Mouse (Mus musculus) left cerebral cortex, postnatal 14 days (tissue): ENCODE measurements around the gene Ntrk3. TPM values are rescaled to one million over a fixed set of nuclear protein-coding genes. Genes with fewer than 3 reads are reported as not detected.

Source experiments
- DNase-seq, 2 experiments: peaks; one replicate each; pipeline ENCODE4 v3.0.0; 2021 to 2022; ENCODE audit warnings: low spot score in 2 of 2, mixed read lengths in 1 of 2
- intact Hi-C: fragments of 180-260 bp; cut with DNase I; formaldehyde crosslinking; loops from one replicate; pipeline ENCODE4 v1.15.1; 2025
- long read RNA-seq, 2 experiments: library from polyadenylated mRNA; stranded (forward); transcript quantifications; one replicate each; pipeline ENCODE4 v2.0.0; 2021
- total RNA-seq, 2 experiments: library from RNA; stranded (reverse); gene quantifications; 2 replicates each; pipeline ENCODE4 v1.2.3; 2021

Gene Ntrk3
- 100 to 1,000 TPM; 137 TPM for total RNA-seq
- long read RNA-seq, experiment 1, transcript Ntrk3-202 (14 exons, 3,977 nt), result major isoform, 8 of 33 reads
- long read RNA-seq, experiment 1, partial matches to known transcripts, result 18 of 33 reads
- long read RNA-seq, experiment 1, other reads (novel, unspliced or antisense), result 7 of 33 reads
- long read RNA-seq, experiment 2, transcript Ntrk3-202 (14 exons, 3,977 nt), result major isoform, 7 of 34 reads
- long read RNA-seq, experiment 2, partial matches to known transcripts, result 15 of 34 reads
- long read RNA-seq, experiment 2, other reads (novel, unspliced or antisense), result 12 of 34 reads

DNA sequence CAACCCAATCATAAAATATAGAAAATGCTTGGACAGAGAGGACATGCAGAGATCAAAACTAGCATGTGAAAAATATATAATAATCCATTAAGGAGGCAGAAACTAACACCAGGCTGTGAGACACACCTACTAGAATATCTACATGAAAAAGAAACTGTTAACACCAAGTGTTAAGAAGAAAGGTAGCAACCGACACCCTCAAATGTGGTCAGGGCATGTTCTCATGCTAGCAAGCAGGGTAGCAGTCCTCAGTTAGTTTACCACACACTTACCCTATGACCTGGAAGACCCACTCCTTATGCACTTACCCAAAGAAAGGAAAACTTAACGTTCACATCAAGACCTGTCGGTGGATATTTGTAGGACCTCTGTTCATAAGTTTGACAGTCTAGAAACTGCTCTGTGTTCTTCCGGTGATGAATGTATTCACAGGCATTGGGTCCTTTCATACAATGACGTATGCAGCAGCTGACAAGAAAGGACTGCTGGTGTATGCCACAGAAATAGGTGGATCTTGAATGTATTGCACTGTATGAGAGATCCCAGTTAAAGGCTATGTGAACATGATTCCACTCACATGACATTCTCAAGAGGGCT, at the start of gene Ntrk3:
Ntrk3 (minus strand) TSS at position 399 of the 597 bp plus-strand sequence.
- intact Hi-C loops, result no loop called here
- no peak for DNase-seq

DNA sequence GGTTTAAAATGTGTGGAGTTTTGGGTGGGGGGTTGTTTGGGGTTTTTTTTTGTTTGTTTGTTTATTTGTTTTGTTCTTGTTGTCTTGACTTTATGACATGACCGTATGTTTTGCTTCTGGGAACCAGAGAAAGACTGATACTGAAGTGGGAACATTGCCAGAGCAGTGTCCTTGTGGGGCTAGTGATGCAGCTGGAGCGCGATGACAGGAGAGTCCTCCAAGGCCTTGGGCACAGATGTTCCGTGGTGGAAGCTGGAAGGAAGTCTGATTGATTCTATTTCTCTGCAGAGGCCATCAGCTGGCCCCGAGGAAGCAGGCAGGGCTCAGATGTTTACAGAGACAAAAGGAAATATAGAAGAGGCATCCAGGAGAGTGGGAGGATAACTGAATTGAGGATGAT, 48.1 kb upstream of the Ntrk3 start:
- intact Hi-C loops, result loop anchor here (10.0 kb wide), 1 partner anchor 299 kb away; no protein-coding TSS in a partner anchor
- DNase-seq, result no peak

DNA sequence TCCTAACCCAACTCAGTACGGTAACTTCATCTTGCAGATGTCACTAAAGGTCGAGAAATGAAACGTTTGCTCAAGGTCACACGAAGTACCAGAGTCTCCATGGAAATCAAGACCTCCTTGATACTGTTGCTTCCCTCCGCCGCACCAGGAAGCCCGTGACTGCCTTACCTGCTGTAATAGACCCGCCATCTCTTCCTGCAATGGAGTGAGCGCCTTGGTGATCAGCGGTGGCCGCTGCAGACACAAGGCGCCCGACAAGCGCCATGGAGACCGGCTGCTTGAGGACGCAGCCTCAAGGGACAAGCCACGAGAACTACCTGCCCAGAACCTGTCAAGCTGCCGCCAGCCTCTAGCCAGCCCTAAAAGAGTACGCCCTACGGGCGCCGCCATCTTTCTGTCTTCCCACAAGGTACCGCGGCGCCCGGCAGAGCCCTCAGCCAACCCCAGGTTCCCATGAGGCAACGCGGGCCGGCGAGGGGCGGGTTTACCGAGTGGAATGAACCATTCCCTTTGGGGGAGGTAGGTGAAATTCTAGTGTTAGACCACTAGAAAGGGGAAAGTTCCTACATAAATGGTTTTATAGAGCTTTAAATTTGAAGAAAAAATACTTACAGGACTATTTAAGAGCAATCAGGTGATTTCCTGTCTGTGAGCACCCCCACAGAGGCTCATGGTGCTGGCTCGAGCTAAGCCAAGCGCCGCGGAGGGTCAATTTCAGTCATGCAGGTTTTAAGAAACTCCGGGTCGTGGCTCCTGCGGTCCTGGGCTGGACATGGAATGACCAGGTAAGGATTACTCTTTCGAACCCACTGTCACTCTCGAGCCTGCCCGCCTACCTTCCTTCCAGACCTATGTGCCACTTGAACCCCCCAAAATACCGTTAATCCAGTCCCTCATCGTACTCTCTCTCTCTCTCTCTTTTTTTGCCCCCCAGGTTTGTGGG, 45.1 kb upstream of the Ntrk3 start, which contains the start of the genes Mrps11 and Mrpl46:
Mrps11 (plus strand) TSS at position 481 of the 943 bp plus-strand sequence.
Mrpl46 (minus strand) TSS at position 893 of the 943 bp plus-strand sequence.
- peak; percentile 87 to 89 for DNase-seq
- intact Hi-C loops, result loop anchor here (10.0 kb wide), 1 partner anchor 302 kb away; no protein-coding TSS in a partner anchor

DNA sequence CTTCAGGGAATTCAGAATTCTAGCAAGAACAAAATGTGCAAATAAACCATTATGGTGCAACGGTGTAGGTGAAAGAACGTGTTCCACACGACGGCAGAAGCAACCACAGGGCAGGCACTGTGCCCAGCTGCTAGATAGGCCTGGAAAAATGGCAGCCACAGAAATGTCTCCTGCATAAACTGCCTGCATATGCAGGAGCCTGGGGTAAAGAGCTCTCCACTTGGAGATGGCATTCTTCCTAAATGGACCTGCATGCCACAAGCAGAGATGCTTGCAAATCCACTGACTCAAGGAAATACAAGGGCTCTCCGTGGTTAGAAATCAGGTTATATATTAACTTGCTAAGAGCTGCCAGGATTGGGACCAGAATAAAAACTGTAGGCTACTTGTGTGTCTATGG, 40.9 kb upstream of the Ntrk3 start:
- DNase-seq, result no peak
- intact Hi-C loops, result no loop called here

DNA sequence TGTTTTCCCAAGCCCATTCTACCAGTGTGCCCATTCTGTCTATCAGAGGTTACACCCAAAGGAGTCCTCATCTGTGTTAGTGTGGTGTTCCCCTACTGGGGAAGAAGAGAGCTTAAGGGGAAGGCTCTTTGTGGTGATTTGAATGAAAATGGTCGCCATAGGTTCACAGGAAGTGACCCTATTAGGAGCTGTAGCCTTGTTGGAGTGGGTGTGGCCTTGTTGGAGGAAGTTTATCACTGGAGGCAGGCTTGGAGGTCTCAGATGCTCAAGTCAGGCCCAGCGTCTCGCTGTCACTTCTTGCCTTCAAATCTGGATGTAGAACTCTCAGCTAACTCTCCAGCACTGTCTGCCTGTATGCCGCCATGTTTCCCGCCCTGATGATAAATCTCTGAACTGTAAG, 33.1 kb upstream of the Ntrk3 start:
- DNase-seq, result no peak
- intact Hi-C loops, result no loop called here

DNA sequence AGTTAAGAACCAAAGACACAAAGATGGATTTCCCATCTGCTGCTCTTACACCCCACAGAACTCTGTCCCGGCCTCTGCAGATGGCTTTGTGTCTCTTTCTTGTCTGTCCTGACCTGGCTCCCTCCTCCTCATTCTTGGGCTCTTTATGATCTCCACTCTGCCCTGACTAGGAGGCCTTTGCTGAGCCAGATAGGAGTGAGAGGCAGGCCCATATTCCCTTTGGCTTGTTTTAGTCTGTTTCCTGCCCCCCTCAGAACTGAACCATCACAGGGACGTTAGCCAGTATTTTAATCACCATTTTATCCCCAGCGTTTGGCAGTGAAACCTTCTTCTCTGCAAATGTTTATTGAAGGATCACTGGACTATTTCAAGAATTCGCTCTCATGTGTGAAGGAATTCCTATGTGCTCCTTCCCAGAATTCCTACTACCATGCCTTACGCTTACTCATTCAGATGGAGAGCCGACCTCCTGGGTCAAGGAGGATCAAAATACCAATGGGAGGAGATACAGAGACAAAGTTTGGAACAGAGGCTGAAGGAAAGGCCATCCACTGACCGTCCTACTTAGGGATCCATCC, 31.4 kb upstream of the Ntrk3 start:
- intact Hi-C loops, result loop anchor here (5.0 kb wide), 2 partner anchors 172 to 192 kb away; no protein-coding TSS in a partner anchor

DNA sequence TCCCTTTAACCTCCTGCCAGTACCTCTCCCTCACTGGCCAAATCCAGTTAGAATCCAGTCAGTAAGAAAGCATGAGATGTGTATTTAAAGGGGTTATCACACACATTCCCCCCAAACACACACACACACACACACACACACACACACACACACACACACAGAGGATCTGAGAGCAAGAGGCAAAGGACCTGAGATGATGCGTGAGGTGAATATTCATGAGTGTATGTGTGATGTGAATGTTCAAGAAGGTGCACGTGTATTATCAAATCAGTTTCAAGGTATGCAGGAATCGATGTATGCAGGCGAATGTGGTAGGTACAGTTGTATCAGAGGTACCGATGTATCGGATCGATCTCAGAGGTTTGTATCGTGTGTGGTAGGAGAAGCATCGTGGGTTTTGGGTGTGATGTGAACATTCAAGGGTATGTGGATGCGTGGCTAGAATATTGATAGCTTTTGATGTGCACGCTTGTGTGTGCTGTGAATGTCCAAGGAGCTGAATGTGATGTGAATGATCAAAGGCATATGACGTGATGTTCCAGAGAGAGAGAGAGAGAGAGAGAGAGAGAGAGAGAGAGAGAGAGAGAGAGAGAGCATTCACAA, 30.2 kb upstream of the Ntrk3 start:
- DNase-seq, result no peak
- intact Hi-C loops, result loop anchor here (5.0 kb wide), 2 partner anchors 171 to 191 kb away; no protein-coding TSS in a partner anchor

More for the DNA sequence above, 31.4 kb upstream of the Ntrk3 start:
- DNase-seq, result no peak

DNA sequence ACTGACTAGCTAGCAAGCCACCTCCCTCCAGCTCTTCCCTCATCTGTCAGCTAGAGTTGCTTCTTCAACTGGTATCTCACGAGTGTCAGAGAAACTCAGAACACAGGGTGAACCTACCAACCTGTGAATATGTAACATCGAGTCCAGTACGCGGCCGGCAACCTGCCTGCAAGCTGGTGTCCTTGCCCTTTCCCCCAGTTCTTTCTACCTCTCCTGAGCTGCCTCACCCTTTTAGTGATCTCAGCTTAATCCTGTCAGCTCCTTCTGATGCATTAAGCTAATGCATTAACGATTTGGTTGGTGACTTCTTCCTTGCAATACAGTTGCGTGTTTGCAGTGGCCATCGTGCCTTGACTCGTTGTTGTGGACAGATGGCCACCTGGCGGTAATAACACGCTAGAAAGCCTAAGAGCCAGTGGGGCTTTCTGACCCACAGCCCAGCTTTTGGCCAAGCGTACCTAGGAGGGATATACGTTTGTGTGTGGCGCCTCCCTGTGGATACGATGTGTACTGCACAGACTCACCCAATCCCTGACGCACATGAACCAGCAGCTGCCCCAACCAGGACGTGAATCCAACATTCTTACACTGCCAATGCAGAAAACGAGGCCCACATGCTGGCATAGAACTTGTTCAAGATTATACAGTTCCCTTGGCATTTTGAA, 28.3 kb upstream of the Ntrk3 start:
- intact Hi-C loops, result loop anchor here (5.0 kb wide), 2 partner anchors 169 to 189 kb away; no protein-coding TSS in a partner anchor
- peak; percentile 92 to 94 for DNase-seq

DNA sequence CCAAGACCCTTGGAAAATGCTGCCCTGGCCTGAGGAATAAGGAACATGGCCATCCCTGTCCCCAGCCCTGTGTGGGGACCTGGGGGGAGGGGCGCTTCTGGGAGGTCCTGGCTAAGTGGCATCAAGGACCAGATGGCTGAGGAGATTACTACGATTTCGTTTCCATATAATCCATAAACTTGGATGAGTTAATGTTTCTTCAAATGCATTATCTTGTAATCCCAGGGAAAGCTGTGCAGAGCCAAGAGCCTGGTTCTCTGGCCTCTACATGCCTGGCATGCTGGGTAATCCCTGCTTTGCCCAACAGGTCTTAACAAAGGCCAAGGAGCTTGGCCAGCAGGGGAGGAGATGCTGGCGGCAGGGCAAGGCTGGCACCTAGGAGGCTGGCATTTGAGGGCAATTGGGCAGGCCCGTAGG, 27.4 kb upstream of the Ntrk3 start:
- DNase-seq, result no peak
- intact Hi-C loops, result loop anchor here (5.0 kb wide), 2 partner anchors 168 to 188 kb away; no protein-coding TSS in a partner anchor

DNA sequence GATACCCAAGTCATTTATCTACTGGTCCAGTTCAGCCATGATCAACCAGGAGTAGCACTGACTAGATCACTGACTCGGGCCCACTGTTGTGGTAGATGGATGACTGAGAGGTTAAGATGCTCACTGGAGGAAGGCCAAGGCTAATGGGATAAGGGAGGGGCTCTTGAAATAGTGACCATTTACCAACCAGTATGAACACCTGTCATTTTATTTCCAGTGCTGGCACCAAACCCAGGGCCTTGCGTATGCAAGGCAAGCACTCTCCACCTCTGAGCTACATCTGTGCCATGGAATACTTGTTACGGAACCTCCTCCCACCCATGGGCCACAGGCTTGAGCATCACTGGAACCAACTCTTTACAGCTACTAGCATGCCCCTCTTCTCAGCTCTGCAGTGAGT, 26.0 kb upstream of the Ntrk3 start:
- DNase-seq, result no peak
- intact Hi-C loops, result no loop called here

DNA sequence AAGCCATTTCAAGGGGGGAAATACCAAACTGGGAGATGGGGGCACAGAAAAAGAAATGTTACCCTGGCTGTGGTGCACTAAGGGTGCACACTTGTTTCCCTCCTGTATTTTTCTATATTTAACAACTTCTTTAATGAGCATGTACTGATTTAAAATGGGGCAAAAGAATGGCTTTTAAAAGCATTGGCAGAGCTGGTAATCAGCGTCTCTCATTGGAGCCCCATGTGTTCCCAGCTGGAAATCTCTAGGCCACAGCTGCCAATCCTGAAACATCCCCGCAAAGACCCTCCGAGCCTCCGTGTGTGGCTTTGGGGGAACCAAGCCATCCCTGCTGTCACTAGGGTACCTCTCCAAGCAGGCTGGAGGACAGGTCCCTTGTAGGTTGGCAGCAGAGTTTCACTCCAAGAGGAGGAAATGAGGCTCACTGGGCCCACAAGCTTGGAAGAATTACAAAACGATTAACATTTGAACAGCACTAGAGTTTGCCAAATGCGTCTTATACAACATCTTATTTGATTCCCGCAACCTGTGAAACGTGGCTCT, 16.7 kb upstream of the Ntrk3 start:
- intact Hi-C loops, result no loop called here
- no peak for DNase-seq

DNA sequence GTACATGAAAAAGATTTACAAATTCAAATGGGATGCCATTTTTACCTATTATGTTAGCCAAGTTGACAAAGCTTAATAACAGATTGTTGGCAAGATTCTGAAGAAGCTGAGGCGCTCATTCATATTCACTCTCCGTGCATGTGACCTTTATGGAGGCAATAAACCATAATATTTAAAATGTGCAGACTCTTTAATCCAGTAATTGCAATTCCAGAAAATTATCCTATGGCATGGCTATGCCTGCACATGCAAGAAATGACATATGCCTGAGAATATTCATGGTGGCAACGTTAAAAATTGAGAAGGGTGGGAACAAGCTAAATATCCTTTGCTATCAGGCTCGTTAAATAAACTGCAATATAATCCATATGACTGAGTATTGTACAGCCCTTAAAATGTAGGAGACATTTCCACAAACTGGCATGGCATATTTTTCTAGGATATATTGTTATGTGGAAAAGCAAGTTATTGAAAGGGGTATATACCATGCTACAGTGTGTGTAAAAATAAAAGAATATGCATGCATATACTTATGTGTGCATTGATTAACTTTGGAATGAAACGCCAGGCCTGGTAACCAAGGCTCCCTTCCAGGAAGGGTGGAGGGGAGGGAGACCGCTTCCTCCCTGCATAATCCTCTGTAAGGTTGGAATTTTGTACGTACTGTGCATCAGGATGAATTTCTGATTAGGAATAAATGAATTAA, 16.1 kb upstream of the Ntrk3 start:
- no peak for DNase-seq
- intact Hi-C loops, result no loop called here

DNA sequence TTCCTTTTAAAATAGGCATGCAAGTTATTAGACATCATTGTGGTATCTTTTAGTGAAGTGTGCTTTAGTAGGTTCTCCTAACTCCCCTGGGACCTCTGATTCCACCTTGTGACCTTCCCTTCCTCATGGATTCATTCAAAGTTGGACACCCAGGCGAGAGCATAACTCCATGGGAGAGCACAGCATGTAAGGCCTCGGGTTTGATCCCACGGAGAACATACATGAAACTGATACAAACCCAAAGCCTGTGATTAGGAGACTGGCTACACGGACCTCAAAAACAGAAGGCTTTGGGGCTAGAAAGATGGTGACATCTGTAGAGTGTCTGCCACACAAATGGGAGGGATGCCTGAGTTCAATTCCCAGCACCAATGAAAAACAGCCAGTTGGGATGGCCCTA, 15.1 kb upstream of the Ntrk3 start:
- intact Hi-C loops, result no loop called here
- DNase-seq, result no peak

DNA sequence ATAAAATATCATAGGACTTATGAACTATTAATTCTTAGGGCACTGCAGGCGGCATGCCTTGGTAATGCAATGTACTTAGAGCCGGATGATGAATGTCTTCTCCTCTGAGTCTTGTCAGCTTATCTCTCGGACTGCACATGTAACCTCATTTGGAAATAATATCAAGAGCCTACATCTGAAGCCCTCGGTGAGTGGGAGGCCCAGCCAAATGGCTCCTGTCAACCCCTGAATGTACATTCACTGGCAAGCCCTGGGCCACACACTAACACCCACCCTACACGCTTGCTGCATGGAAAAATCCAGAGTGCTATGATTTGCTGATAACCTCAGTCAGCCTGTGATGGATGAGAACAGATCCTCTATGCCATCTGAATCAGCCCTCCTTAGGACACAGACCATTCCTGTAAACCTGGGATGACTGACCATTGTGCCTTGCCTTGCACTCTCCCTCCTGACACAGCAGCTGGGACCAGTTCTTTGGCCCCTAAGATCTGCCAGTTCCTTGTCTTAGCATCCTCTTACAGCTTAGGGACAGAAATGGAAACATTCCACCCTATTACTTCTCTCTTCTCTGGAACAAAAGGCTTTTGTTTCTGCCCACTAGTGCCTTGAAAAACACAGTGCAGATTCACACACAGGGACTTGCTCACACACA, 6.0 kb upstream of the Ntrk3 start:
- intact Hi-C loops, result no loop called here
- no peak for DNase-seq

DNA sequence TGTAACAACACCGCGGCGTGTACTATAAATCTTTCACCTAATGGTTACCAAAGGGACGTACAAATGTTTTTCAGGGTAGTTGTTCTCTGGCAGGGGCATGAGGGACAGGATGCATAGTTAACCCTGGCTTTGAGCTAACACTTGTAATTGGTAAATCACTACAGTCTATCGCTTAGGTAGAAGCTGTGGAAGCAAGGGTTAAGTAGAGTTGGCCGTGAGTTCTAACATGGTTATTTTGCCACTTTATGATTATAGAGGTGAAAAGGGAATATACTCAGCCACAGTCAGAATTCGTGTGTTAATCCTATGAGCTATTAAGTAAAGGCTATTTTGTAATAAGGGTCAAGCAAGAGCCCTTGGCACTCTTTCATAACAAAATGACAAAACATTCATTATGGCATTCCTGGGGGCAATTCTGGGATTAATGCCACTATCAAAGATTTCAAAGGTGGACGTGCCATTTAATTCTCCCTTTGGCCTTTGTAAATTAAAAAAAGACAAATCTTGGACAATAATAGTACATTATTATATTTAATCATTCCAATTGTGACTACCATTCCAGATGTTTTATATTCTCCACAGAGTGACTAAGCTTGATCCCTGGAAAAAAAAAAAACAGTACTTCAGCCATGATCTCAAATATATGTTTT, 1.7 kb upstream of the Ntrk3 start:
- DNase-seq, result no peak
- intact Hi-C loops, result no loop called here

DNA sequence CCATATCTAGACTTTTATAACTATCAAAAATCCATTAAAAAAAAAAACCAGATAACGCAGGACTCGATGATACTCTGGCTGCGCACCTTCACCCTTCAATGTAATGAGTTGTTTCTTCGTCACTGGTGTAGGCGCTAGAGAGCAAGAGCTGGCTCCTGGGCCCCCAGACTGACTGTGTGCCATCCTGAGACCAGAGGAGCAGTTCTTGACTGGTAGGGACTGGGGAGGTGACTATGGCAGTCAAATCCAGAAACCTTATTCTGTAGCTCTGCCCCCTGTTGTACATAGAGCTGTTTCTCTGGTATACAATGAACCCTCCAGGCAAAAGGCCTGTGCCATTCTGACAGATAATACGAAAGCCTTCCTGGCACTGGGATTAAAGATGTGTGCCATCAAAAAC, 616 bp downstream of the Ntrk3 start:
- intact Hi-C loops, result no loop called here
- DNase-seq, result no peak
